Mouse (Mus musculus) left cerebral cortex, adult 11 months (tissue): ENCODE measurements around the gene Arhgef3.

Source experiments
- DNase-seq: peaks from one replicate; pipeline ENCODE4 v3.0.0; 2022; ENCODE audit warnings: low spot score

Gene Arhgef3

GRCm38 (mm10) chr14:27114362-27115274, at the start of gene Arhgef3:
Arhgef3 (plus strand) TSS chr14:27114899.
- DNase-seq = no peak

- DNase-seq = no peak
Measured at GRCm38 (mm10) chr14:27066171-27066929, 48.3 kb upstream of the Arhgef3 start.

DNA sequence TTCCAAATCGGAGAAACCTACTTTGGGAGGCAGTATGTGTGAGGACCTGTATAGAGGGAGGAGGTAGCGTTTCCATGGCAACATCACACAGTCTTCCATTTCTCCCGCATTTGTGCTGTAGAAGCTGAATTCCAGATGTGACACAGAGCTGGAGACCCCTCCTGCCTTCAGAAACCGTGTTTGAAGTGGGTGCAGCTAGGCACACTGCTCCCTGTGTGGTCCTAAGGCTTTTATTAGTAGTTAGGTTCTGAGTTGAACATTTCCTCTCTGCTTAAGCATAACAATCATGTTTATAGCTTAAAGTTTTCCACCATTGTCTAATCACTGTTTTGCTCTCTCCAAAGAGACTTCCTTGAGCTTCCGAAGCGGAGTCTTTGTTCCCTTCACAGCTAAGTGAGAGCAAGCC, 46.8 kb upstream of the Arhgef3 start:
- no peak for DNase-seq

GRCm38 (mm10) chr14:27069434-27070097, 45.1 kb upstream of the Arhgef3 start:
- DNase-seq = no peak

- DNase-seq = no peak
Measured at GRCm38 (mm10) chr14:27070128-27070527, 44.6 kb upstream of the Arhgef3 start.

DNA sequence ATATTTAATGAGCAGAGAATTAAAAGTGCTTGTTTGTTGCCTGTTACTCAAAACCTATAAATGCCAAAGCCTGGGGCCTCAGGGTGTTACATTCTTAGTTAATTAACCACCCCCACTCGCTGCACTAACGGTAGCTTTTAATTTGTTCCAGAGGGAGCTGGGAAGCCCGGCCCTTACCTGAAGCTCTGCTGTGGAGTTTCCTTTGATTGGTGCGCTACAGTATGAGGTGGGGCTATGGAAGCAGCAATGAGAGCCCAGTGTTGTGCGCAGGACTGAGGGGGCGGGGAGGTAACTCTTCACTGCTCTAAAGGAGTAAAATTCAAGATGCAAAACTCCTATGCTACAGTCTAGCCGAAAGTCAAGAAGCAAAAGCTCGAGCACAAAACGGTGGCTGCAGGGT, 43.9 kb upstream of the Arhgef3 start:
- DNase-seq = no peak

GRCm38 (mm10) chr14:27071985-27072384, 42.7 kb upstream of the Arhgef3 start:
- DNase-seq = no peak

GRCm38 (mm10) chr14:27075084-27075483, 39.6 kb upstream of the Arhgef3 start:
- no peak for DNase-seq

DNA sequence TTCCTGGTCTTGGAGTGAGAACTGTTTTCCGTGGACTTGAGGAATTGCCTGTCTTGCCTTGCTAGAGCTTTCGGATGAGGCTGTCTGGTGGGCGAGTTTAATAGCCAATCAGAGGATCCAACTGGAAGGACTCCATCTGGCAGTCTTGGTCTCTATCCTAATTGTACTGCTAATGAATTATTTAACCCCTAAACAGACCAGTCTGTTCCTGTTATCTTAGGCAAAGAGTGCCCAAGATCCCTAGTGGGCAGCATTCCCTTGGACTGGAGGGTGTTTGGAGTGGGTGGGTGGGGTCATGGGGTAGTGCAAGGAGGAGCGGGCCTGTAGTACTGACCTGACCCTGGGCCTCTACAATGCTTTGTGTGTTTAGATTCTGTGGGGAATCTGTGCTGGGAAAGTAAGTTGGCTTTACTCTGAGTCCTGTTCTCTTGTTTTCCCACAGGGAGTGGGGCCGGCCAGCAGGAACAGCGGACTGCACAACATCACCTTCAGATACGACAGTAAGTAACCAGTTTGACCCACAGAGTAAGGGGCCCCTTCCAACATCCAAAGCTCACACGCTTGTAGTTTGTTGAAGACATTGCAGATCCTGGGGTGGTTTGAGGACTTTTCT, 38.7 kb upstream of the Arhgef3 start:
- no peak for DNase-seq

GRCm38 (mm10) chr14:27076522-27076920, 38.2 kb upstream of the Arhgef3 start:
- no peak for DNase-seq

DNA sequence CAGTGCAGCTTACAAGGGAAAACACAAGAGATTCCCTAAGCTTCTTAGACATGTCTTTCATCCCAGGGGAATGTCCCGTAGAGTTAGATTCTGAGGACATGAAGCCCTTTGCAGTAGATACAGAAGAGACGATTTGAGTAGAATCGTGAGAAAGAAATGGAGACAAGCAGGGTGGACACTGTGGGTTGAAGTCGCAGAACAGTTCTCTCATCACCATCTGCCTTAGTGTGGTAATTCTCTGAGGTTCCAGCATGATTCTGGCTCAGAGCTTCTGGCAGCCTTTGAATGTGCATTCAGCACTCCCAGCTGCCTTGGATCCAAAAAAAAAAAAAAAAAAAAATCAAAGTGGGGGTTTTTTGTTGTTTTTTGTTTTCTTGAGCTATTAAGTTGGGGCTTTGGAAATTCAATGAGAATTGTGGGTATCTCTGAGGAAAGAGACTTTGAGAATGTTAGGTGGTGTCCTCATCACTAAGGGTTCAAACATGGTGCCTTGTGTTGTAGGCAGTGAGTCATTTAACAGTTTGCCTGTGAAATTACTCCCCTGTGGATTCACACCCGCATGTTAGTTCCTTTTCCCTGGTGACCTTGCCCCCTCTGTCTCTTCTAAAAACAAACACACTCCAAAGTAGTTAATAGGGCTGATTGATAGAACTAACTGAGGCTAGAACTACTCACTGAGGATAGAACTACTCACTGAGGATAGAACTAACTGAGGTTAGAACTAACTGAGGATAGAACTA, 33.0 kb upstream of the Arhgef3 start:
- peak; percentile 12 for DNase-seq

DNA sequence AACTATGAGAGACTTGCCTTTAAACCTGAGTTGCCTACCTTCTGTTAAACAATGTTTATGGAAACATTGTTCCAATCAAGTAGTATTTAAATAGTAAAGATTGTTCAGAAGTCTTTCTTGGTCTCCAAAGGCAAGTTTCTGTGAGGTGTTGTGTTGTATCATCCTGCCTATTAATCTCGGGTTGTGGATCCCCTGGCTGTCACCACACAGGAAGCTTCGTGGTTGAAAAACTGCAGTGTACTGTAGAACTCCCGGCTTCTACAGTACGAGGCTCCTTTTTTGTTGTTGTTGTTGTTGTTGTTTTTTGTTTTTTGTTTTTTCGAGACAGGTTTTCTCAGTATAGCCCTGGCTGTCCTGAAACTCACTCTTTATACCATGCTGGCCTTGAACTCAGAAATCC, 29.2 kb upstream of the Arhgef3 start:
- DNase-seq = no peak

GRCm38 (mm10) chr14:27085999-27086398, 28.7 kb upstream of the Arhgef3 start:
- DNase-seq = no peak

DNA sequence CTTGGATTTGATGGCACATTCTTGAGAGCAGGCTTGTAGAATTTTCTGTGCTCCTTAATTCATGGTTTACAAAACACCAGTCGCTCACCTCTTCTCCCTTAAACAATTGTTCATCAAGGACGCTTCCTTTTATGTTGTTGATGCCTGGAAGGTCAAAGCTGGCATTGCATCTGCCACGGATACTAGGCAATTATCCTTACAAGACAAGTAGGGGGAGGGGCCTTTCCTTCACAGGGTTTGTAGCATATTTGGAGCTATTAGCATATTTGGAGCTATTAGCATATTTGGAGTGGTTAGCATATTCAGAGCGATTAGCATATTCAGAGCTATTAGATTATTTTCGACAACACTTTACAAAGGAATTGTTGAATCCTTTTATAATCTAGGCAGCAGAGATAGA, 20.5 kb upstream of the Arhgef3 start:
- no peak for DNase-seq

DNA sequence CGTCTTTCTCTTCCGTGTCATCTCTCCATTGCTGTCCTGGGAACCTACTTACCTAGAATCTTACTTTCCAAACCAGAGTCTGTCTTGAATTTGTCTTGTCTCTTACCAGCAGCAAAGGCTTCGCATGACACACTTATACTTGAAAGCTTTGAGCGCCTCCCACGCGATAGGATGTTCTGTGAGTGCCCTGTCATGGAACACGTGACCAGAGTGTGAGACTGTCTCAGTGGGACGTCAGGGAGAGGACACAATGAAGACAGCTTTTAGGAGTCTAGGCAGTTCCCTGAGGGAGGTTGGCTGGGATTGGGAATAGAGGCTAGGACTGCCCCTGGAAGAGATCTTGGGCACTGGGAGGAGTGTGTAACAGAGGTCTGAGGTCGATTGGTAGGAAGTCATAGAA, 18.6 kb upstream of the Arhgef3 start:
- no peak for DNase-seq

DNA sequence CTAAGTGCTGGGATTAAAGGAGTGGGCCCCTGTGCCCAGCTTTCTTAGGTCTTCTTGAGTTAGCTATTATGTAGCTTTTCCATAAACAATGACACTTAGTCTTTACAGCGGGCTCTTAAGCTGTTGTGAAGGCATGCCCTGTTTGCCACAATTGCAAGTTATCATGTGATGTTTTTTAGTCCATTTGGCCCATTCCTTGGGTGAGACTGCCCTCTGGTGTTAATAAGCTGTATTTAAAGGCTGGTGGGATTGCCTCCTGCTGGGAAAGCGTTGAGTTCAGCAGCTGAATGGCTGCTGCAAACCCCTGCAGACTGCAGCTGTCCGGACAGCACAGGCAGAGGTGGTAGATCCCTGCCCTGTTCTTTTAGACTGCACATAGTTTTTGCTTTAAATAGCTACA, 17.9 kb upstream of the Arhgef3 start:
- peak; percentile 29 for DNase-seq

DNA sequence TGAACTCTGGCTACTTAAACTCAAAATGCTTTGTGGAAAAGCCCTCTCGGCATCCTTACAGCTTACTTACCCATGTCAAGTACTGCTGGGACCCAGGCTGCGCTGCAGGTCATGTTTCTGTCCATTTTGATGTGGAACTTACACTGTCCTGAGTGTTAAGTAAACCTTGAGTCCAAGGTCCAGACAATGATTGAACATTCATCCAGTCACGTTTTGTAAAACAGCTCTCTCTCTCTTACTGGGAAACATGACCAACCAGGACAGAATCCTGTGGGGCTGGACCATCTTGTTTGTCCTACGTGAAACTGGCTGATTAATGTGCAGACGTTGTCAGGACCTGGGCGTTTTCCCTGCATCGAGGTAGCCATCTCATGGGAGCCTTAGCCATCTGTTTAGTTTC, 13.0 kb upstream of the Arhgef3 start:
- DNase-seq = no peak

- no peak for DNase-seq
Measured at GRCm38 (mm10) chr14:27102720-27103119, 12.0 kb upstream of the Arhgef3 start.

DNA sequence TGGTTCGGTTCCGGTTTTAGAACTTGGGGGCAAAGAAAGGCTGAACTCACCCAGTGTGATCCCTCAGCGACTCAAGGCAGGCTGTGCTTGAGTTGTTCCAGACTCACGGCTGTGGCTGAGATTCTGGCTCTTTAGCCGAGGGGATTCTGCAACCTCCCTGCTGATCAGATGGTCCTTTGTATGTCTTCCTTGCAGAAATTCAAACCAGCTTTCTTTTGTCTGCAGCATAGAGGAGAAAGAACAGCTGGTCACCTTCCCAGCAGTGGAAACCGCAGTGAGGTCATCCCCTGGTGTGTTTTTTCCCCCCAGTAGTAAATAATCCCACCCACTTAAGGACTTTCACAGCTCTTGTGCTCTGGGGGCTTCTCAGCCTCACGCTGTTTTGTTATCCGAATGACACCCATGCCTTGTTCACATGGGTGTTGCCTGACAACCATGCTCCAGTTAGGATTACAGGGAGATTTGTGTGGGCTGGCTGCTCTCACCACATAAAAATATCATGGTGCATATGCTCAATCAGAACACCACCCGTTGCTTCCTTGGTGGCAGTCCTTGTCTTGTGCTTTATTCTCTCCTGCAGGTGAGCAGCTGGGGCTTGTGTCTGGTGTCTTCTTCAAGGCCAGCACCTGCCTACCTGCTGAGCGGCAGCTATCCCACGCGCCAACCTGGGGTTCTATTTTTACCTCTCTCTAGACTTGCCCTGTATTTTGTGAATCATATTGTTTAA, 8.8 kb upstream of the Arhgef3 start:
- peak; percentile 25 for DNase-seq

GRCm38 (mm10) chr14:27108748-27109504, 5.8 kb upstream of the Arhgef3 start:
- no peak for DNase-seq
